Mouse (Mus musculus): Measurements from ENCODE around the gene Khsrp. TPM values are rescaled to one million over a fixed set of nuclear protein-coding genes. Genes with fewer than 3 reads are reported as not detected.
"Not testable (repeated sequence)": the region's sequence is repeated elsewhere in the genome, so short reads cannot be mapped to it uniquely, and the experiment has no call there.

The Khsrp gene
- polyA plus RNA-seq, 1 experiment from 2014 or later: 29.6 TPM

GRCm38 (mm10) chr17:57062011-57062521 lies 30.7 kb upstream of the Khsrp start:
- Histone ChIP-seq H3K4me1 (replicated peaks; ENCODE audit: control insufficient read depth, insufficient read depth, low read length) (peaks cover 21% of the 10 kb centered on the region), H3K27ac (ENCODE audit: low read length) (no peak overlapping the region), H3K9me3 (ENCODE audit: control insufficient read depth, low read length) (no peaks in the 10 kb centered on the region), H3K4me2 (ENCODE audit: low read length) (peak overlapping the region; percentile 48), H3K4me3 (replicated peaks; ENCODE audit: low read length) (peak overlapping the region; percentile 34), H3K9ac (replicated peaks; ENCODE audit: low read depth, low read length) (no peak overlapping the region; the same call in 1 of the 2 replicates), H3K27me3 (replicated peaks; ENCODE audit: control insufficient read depth, insufficient read depth, low read length) (peaks cover 24% of the 10 kb centered on the region), H3K36me3 (ENCODE audit: control insufficient read depth, insufficient read depth) (no peaks in the 10 kb centered on the region)
- WGBS: under 1% methylated on average over 38 of the region's 39 CpGs
- ATAC-seq: no peak

- Histone ChIP-seq H3K27ac (ENCODE audit: low read length) (no peak overlapping the region; the same call in none of the 2 replicates), H3K4me3 (replicated peaks; ENCODE audit: low read length) (peak overlapping the region; percentile 86), H3K9ac (replicated peaks; ENCODE audit: low read depth, low read length) (no peak overlapping the region; the same call in 1 of the 2 replicates), H3K36me3 (ENCODE audit: control insufficient read depth, insufficient read depth) (no peaks in the 10 kb centered on the region), H3K27me3 (replicated peaks; ENCODE audit: control insufficient read depth, insufficient read depth, low read length) (peaks cover 24% of the 10 kb centered on the region), H3K4me2 (ENCODE audit: low read length) (peak overlapping the region; percentile 72), H3K9me3 (ENCODE audit: control insufficient read depth, low read length) (no peaks in the 10 kb centered on the region), H3K4me1 (replicated peaks; ENCODE audit: control insufficient read depth, insufficient read depth, low read length) (peaks cover 21% of the 10 kb centered on the region)
- ATAC-seq: no peak
- 45% methylated on average over 10 of the region's 10 CpGs for WGBS
Observed at GRCm38 (mm10) chr17:57061069-57061468, 29.7 kb upstream of the Khsrp start.

GRCm38 (mm10) chr17:57060231-57060801 lies 29.0 kb upstream of the Khsrp start:
- Histone ChIP-seq H3K4me2 (ENCODE audit: low read length) (peak overlapping the region; percentile 72), H3K36me3 (ENCODE audit: control insufficient read depth, insufficient read depth) (no peaks in the 10 kb centered on the region), H3K4me3 (replicated peaks; ENCODE audit: low read length) (peak overlapping the region; percentile 86), H3K9me3 (ENCODE audit: control insufficient read depth, low read length) (no peaks in the 10 kb centered on the region), H3K27ac (ENCODE audit: low read length) (peak overlapping the region; percentile 95), H3K27me3 (replicated peaks; ENCODE audit: control insufficient read depth, insufficient read depth, low read length) (peaks cover 24% of the 10 kb centered on the region), H3K9ac (replicated peaks; ENCODE audit: low read depth, low read length) (peak overlapping the region; percentile 85), H3K4me1 (replicated peaks; ENCODE audit: control insufficient read depth, insufficient read depth, low read length) (peaks cover 21% of the 10 kb centered on the region)
- peak; percentile 91 for ATAC-seq
- WGBS: under 1% methylated on average over 44 of the region's 44 CpGs

- H3K4me1 ChIP-seq (replicated peaks; ENCODE audit: control insufficient read depth, insufficient read depth, low read length): peaks cover 21% of the 10 kb centered on the region
- peaks cover 24% of the 10 kb centered on the region for H3K27me3 ChIP-seq (replicated peaks; ENCODE audit: control insufficient read depth, insufficient read depth, low read length)
- WGBS: under 1% methylated on average over 23 of the region's 45 CpGs
- H3K9ac ChIP-seq (replicated peaks; ENCODE audit: low read depth, low read length): peak within 1 kb of the TSS; percentile 85
- ATAC-seq: peak; percentile 83
- peak within 1 kb of the TSS; percentile 86 for H3K4me3 ChIP-seq (replicated peaks; ENCODE audit: low read length)
- H3K27ac ChIP-seq (ENCODE audit: low read length): peak within 1 kb of the TSS; percentile 95
- peak within 1 kb of the TSS; percentile 72 for H3K4me2 ChIP-seq (ENCODE audit: low read length)
- H3K36me3 ChIP-seq (ENCODE audit: control insufficient read depth, insufficient read depth): 0 out of 2 replicates have a peak, but pooled peaks cover 3% of the 10 kb centered on the region
- H3K9me3 ChIP-seq (ENCODE audit: control insufficient read depth, low read length): no peaks in the 10 kb centered on the region
Observed at GRCm38 (mm10) chr17:57059486-57059977, 28.2 kb upstream of the Khsrp start, which contains the start of gene Slc25a23. Gene Slc25a23 (minus strand): TSS chr17:57059863.

GRCm38 (mm10) chr17:57058891-57059485 lies 27.7 kb upstream of the Khsrp start, which contains the start of gene Crb3:
Gene Crb3 (plus strand): TSS chr17:57059105.
- Histone ChIP-seq H3K4me1 (replicated peaks; ENCODE audit: control insufficient read depth, insufficient read depth, low read length) (peaks cover 21% of the 10 kb centered on the region), H3K9ac (replicated peaks; ENCODE audit: low read depth, low read length) (peak within 1 kb of the TSS; percentile 85), H3K27me3 (replicated peaks; ENCODE audit: control insufficient read depth, insufficient read depth, low read length) (peaks cover 24% of the 10 kb centered on the region), H3K4me2 (ENCODE audit: low read length) (peak within 1 kb of the TSS; percentile 72), H3K27ac (ENCODE audit: low read length) (peak within 1 kb of the TSS; percentile 95), H3K4me3 (replicated peaks; ENCODE audit: low read length) (peak within 1 kb of the TSS; percentile 86), H3K36me3 (ENCODE audit: control insufficient read depth, insufficient read depth) (0 out of 2 replicates have a peak, but pooled peaks cover 3% of the 10 kb centered on the region), H3K9me3 (ENCODE audit: control insufficient read depth, low read length) (no peaks in the 10 kb centered on the region)
- ATAC-seq: no peak; the same call in 1 of the 2 replicates
- WGBS: under 1% methylated on average over 20 of the region's 22 CpGs

- H3K9ac ChIP-seq (replicated peaks; ENCODE audit: low read depth, low read length): no peak overlapping the region
- ATAC-seq: no peak
Observed at GRCm38 (mm10) chr17:57056246-57056645, 24.9 kb upstream of the Khsrp start.

GRCm38 (mm10) chr17:57051679-57052078 lies 20.4 kb upstream of the Khsrp start:
- H3K4me3 ChIP-seq (replicated peaks; ENCODE audit: low read length); H3K27ac ChIP-seq (ENCODE audit: low read length); ATAC-seq; H3K4me2 ChIP-seq (ENCODE audit: low read length); H3K9me3 ChIP-seq (ENCODE audit: control insufficient read depth, low read length); H3K9ac ChIP-seq (replicated peaks; ENCODE audit: low read depth, low read length); H3K27me3 ChIP-seq (replicated peaks; ENCODE audit: control insufficient read depth, insufficient read depth, low read length); H3K4me1 ChIP-seq (replicated peaks; ENCODE audit: control insufficient read depth, insufficient read depth, low read length): not testable (repeated sequence)
- H3K36me3 ChIP-seq (ENCODE audit: control insufficient read depth, insufficient read depth): peaks cover 20% of the 10 kb centered on the region
- WGBS: 91% methylated on average over 3 of the region's 4 CpGs

More at GRCm38 (mm10) chr17:57056246-57056645, 24.9 kb upstream of the Khsrp start:
- peaks cover 14% of the 10 kb centered on the region for H3K36me3 ChIP-seq (ENCODE audit: control insufficient read depth, insufficient read depth)
- H3K4me3 ChIP-seq (replicated peaks; ENCODE audit: low read length): no peak overlapping the region
- no peaks in the 10 kb centered on the region for H3K9me3 ChIP-seq (ENCODE audit: control insufficient read depth, low read length)
- WGBS: 88% methylated on average over 3 of the region's 3 CpGs
- peaks cover 17% of the 10 kb centered on the region for H3K4me1 ChIP-seq (replicated peaks; ENCODE audit: control insufficient read depth, insufficient read depth, low read length)
- peaks cover 3% of the 10 kb centered on the region; the same call in 1 of the 2 replicates for H3K27me3 ChIP-seq (replicated peaks; ENCODE audit: control insufficient read depth, insufficient read depth, low read length)
- no peak overlapping the region for H3K4me2 ChIP-seq (ENCODE audit: low read length)
- no peak overlapping the region for H3K27ac ChIP-seq (ENCODE audit: low read length)

- Histone ChIP-seq H3K9ac (replicated peaks; ENCODE audit: low read depth, low read length) (no peak overlapping the region), H3K27me3 (replicated peaks; ENCODE audit: control insufficient read depth, insufficient read depth, low read length) (no peaks in the 10 kb centered on the region), H3K4me2 (ENCODE audit: low read length) (no peak overlapping the region), H3K4me3 (replicated peaks; ENCODE audit: low read length) (no peak overlapping the region), H3K36me3 (ENCODE audit: control insufficient read depth, insufficient read depth) (peaks cover 24% of the 10 kb centered on the region), H3K9me3 (ENCODE audit: control insufficient read depth, low read length) (no peaks in the 10 kb centered on the region), H3K27ac (ENCODE audit: low read length) (no peak overlapping the region), H3K4me1 (replicated peaks; ENCODE audit: control insufficient read depth, insufficient read depth, low read length) (no peaks in the 10 kb centered on the region)
- 85% methylated on average over 3 of the region's 3 CpGs for WGBS
- ATAC-seq: no peak
Observed at GRCm38 (mm10) chr17:57048816-57049215, 17.5 kb upstream of the Khsrp start.

- Histone ChIP-seq H3K4me1 (replicated peaks; ENCODE audit: control insufficient read depth, insufficient read depth, low read length) (no peaks in the 10 kb centered on the region), H3K27me3 (replicated peaks; ENCODE audit: control insufficient read depth, insufficient read depth, low read length) (no peaks in the 10 kb centered on the region), H3K9me3 (ENCODE audit: control insufficient read depth, low read length) (no peaks in the 10 kb centered on the region), H3K4me3 (replicated peaks; ENCODE audit: low read length) (no peak overlapping the region), H3K27ac (ENCODE audit: low read length) (no peak overlapping the region), H3K36me3 (ENCODE audit: control insufficient read depth, insufficient read depth) (peaks cover 19% of the 10 kb centered on the region), H3K9ac (replicated peaks; ENCODE audit: low read depth, low read length) (no peak overlapping the region), H3K4me2 (ENCODE audit: low read length) (no peak overlapping the region)
- ATAC-seq: no peak
- WGBS: 51% methylated on average over 5 of the region's 5 CpGs
Observed at GRCm38 (mm10) chr17:57047406-57047805, 16.1 kb upstream of the Khsrp start.
